Mouse (Mus musculus) bone marrow, adult 2 months (tissue): ENCODE measurements at regions not wholly inside any gene's neighbourhood (a gene's known extent, or its start where the extent isn't known, plus 50 kb on each side); places are given as distances from the start of the nearest gene placed in this dataset.

Source experiments
- H3K27ac ChIP-seq: fragments of 200-500 bp; 2 replicates; pipeline ENCODE4 v1.5.1; 2012; ENCODE audit warnings: low read depth, mild to moderate bottlenecking, control low read depth, inconsistent platforms, low read length; ENCODE audit not compliant: control insufficient read depth, poor library complexity, insufficient read depth
- H3K4me1 ChIP-seq: fragments of 200-500 bp; 2 replicates; pipeline ENCODE4 v1.6.1; 2011; ENCODE audit warnings: low read length; ENCODE audit not compliant: control insufficient read depth, insufficient read depth
- H3K4me3 ChIP-seq: fragments of 200-500 bp; replicated peaks from 2 replicates; pipeline ENCODE3; 2011; ENCODE audit warnings: mild to moderate bottlenecking, low read depth, low read length, control low read depth; ENCODE audit not compliant: control insufficient read depth
- CTCF ChIP-seq: fragments of 200-500 bp; IDR thresholded peaks from 2 replicates; pipeline ENCODE4 v1.5.1; 2011; ENCODE audit warnings: low read length, control low read depth; ENCODE audit not compliant: control insufficient read depth, insufficient read depth
- POLR2A ChIP-seq: fragments of 200-500 bp; IDR thresholded peaks from 2 replicates; pipeline ENCODE4 v1.6.1; 2011; ENCODE audit warnings: low read depth, mild to moderate bottlenecking, control low read depth, low read length, borderline replicate concordance; ENCODE audit not compliant: control insufficient read depth
- WGBS: fragments of 180-500 bp; shearing (Covaris S2); methylation state at CpG from one replicate; pipeline ENCODE4 v1.1.7; 2018; 5-methylcytosine and 5-hydroxymethylcytosine counted together

- Histone ChIP-seq H3K4me1 (no peaks in the 10 kb centered on the region), H3K27ac (no peak overlapping the region), H3K4me3 (no peak overlapping the region)
- WGBS = 84% methylated on average over 5 of the region's 5 CpGs
- TF ChIP-seq CTCF (no peak), POLR2A (no peak)
Measured at GRCm38 (mm10) chr11:85966207-85966606, 80.0 kb downstream of the Tbx4 start.

GRCm38 (mm10) chr11:85970287-85970686 lies 84.1 kb downstream of the Tbx4 start:
- 54% methylated on average over 2 of the region's 2 CpGs for WGBS
- H3K4me1 ChIP-seq = no peaks in the 10 kb centered on the region
- no peak for TF ChIP-seq POLR2A
- TF ChIP-seq CTCF = no peak
- H3K4me3 ChIP-seq = no peak overlapping the region
- no peak overlapping the region for H3K27ac ChIP-seq

GRCm38 (mm10) chr11:85972385-85972784 lies 86.2 kb downstream of the Tbx4 start:
- 23% methylated on average over 7 of the region's 7 CpGs for WGBS
- Histone ChIP-seq H3K27ac (no peak overlapping the region), H3K4me3 (no peak overlapping the region), H3K4me1 (no peaks in the 10 kb centered on the region)
- TF ChIP-seq POLR2A (no peak), CTCF (peak; percentile 73)

DNA sequence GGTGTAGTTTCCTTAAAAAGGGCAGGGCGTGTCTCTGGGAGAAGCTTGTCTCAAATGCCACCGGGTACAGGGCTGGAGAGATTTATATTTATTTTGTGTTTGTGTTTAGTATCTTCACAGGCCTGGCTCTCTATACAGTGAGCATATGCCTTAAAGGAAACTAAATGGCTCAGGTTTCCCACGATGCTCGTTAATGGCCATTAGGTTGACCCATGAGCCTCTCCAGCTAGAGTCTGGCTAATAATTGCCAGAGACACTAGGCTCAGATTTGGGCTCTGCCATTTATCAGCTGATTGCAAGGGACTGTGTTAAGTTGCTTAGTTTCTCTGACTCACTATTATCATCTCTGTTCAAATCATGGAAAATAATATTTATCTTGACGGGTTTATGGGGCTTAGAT lies 87.5 kb downstream of the Tbx4 start:
- TF ChIP-seq POLR2A (no peak), CTCF (no peak)
- Histone ChIP-seq H3K4me3 (no peak overlapping the region), H3K4me1 (no peaks in the 10 kb centered on the region), H3K27ac (no peak overlapping the region)
- 69% methylated on average over 5 of the region's 5 CpGs for WGBS

- no peaks in the 10 kb centered on the region for H3K4me1 ChIP-seq
- TF ChIP-seq CTCF (no peak), POLR2A (no peak)
- H3K27ac ChIP-seq = no peak overlapping the region
- 80% methylated on average over 18 of the region's 18 CpGs for WGBS
- H3K4me3 ChIP-seq = no peak overlapping the region
Measured at GRCm38 (mm10) chr11:85976693-85977434, 90.6 kb downstream of the Tbx4 start.

DNA sequence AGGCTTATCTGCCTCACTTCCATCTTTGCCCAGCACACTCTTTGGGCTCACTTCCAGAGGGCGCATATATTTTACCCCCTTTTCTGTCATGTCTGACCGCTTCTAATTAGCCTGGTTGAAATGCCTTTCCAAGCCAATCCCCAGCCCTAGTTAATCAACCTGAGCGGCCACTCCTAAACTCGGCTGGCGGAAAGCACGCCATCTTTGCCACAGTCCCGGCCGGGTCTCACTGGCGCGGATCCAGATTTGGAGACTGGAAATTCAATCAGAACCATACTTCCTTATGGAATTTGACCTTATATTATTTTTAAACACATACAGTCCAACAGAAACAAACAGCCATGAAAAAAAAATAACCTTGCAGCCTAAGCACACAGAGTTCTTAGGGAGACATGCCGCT lies 94.2 kb downstream of the Tbx4 start:
- WGBS = 89% methylated on average over 11 of the region's 11 CpGs
- H3K27ac ChIP-seq = no peak overlapping the region
- H3K4me3 ChIP-seq = no peak overlapping the region
- TF ChIP-seq POLR2A = no peak
- no peak for TF ChIP-seq CTCF
- H3K4me1 ChIP-seq = no peaks in the 10 kb centered on the region

- no peak overlapping the region for H3K27ac ChIP-seq
- no peak for TF ChIP-seq POLR2A
- TF ChIP-seq CTCF = no peak
- 77% methylated on average over 4 of the region's 4 CpGs for WGBS
Measured at GRCm38 (mm10) chr11:85981561-85981960, 95.3 kb downstream of the Tbx4 start.

DNA sequence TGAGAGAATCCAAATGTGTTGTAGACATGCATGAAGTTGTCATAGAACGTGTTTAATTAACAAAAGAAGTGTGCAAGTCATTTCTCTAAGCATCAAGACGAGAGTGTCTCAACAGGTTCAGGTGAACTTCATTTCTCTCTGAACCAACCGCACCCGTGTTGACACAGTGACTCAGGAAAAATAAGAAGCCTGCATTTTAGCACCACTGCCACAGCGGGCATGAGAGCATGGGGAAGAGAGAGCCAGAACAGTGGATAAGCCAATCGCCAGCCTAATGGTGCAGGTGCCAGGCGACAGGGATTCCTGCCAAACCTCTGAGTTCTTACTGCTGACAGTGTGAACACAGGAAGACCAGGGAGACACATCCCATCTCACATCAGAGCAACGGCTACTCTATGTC lies 100.1 kb downstream of the Tbx4 start:
- WGBS = 62% methylated on average over 8 of the region's 8 CpGs
- H3K4me3 ChIP-seq = no peak overlapping the region

More at GRCm38 (mm10) chr11:85981561-85981960, 95.3 kb downstream of the Tbx4 start:
- H3K4me1 ChIP-seq = no peaks in the 10 kb centered on the region
- no peak overlapping the region for H3K4me3 ChIP-seq

More for the DNA sequence above, 100.1 kb downstream of the Tbx4 start:
- Histone ChIP-seq H3K4me1 (no peaks in the 10 kb centered on the region), H3K27ac (no peak overlapping the region)
- TF ChIP-seq POLR2A (no peak), CTCF (no peak)
